9 mouse cellular contexts compared by ENCODE assay signal in genomic region chr1:39749664-39750063, GRCm38 (mm10). TPM values are rescaled to one million over a fixed set of nuclear protein-coding genes. Genes with fewer than 3 reads are reported as not detected.
DNase-seq lines count a peak whose midpoint lies in the region; ATAC-seq and TF ChIP-seq lines count a peak whose summit lies in the region.
"Had no signal": no experiment of that assay in that cellular context is flagged by ENCODE, and none has a peak within 500 bp of the region (broad histone marks: within the 10 kb centered on the region; RNA-seq: fewer than 3 reads in every experiment).

No protein-coding gene starts in this region.

- DNase-seq in lung, embryonic 14.5 days, result peak; percentile 73
- DNase-seq in lung, adult 18-20 months, result no peak
- DNase-seq in forebrain, postnatal 0 days, result peak; percentile 28
- peak; percentile 82 for DNase-seq in lung, postnatal 10 days
- DNase-seq in thymus, postnatal 10 days (ENCODE audit: low spot score in 2 of 2), result peak; percentile 61 to 67
- no peak for DNase-seq in cerebellum, adult 11-12 months
- DNase-seq in layer of hippocampus, postnatal 10 days (ENCODE audit: low spot score in 2 of 2), result no peak
- DNase-seq in left cerebral cortex, postnatal 14 days (ENCODE audit: low spot score in 2 of 2), result no peak

- no peaks in the 10 kb centered on the region for H3K9me3 ChIP-seq in lung, embryonic 14.5 days (ENCODE audit: low read depth, low read length)
- no peaks in the 10 kb centered on the region for H3K9me3 ChIP-seq in forebrain, postnatal 0 days (ENCODE audit: low read length)

- H3K36me3 ChIP-seq in lung, embryonic 14.5 days (ENCODE audit: insufficient read depth), result no peaks in the 10 kb centered on the region
- no peaks in the 10 kb centered on the region for H3K36me3 ChIP-seq in forebrain, postnatal 0 days (ENCODE audit: insufficient read depth)

- no peak overlapping the region for H3K4me3 ChIP-seq in lung, embryonic 14.5 days (ENCODE audit: low read depth, low read length)
- no peak overlapping the region for H3K4me3 ChIP-seq in forebrain, postnatal 0 days (ENCODE audit: low read depth, low read length)

- intact Hi-C loops in left cerebral cortex, postnatal 14 days (cut with DNase I), result no loop called here

- H3K9ac ChIP-seq in lung, embryonic 14.5 days, result no peak overlapping the region
- no peak overlapping the region for H3K9ac ChIP-seq in forebrain, postnatal 0 days

- TF ChIP-seq CTCF in lung, embryonic 14.5 days (IDR thresholded peaks at IDR 0.05; ENCODE audit: low read depth), result no peak
- TF ChIP-seq CTCF in forebrain, postnatal 0 days (IDR thresholded peaks at IDR 0.05; ENCODE audit: low read depth), result no peak

- 14% methylated on average over 3 of the region's 3 CpGs for WGBS in lung, embryonic 14.5 days
- WGBS in forebrain, postnatal 0 days, result 23% methylated on average over 3 of the region's 3 CpGs

- H3K4me2 ChIP-seq in lung, embryonic 14.5 days, result no peak overlapping the region
- H3K4me2 ChIP-seq in forebrain, postnatal 0 days (ENCODE audit: low read depth), result no peak overlapping the region

- ATAC-seq in lung, embryonic 14.5 days (ENCODE audit: insufficient read depth), result peak; percentile 76; the same call in 1 of the 2 replicates
- peak; percentile 84 for ATAC-seq in forebrain, postnatal 0 days

- no peaks in the 10 kb centered on the region for H3K27me3 ChIP-seq in lung, embryonic 14.5 days (ENCODE audit: insufficient read depth, low read length)
- H3K27me3 ChIP-seq in forebrain, postnatal 0 days (ENCODE audit: insufficient read depth, low read length), result no peaks in the 10 kb centered on the region

- H3K27ac ChIP-seq in lung, embryonic 14.5 days (ENCODE audit: low read depth), result peak overlapping the region; percentile 70
- no peak overlapping the region; the same call in 1 of the 2 replicates for H3K27ac ChIP-seq in forebrain, postnatal 0 days (ENCODE audit: low read depth, low read length)

- peaks cover 11% of the 10 kb centered on the region for H3K4me1 ChIP-seq in lung, embryonic 14.5 days (ENCODE audit: insufficient read depth)
- 0 out of 2 replicates have a peak, but pooled peaks cover 1% of the 10 kb centered on the region for H3K4me1 ChIP-seq in forebrain, postnatal 0 days (ENCODE audit: insufficient read depth)

RNA-seq across cellular contexts. Expression of gene Rfx8, which starts 28.9 kb away (rescaled TPM):
- 0.24 and 0.27 TPM in 2 replicates for polyA plus RNA-seq in lung, embryonic 14.5 days (2014; fragmentation: Nextera tagmentation; extraction: Ambion mirVana)
- 0.52 TPM in 1 of 2 replicates, not detected in the other for total RNA-seq in forebrain, postnatal 0 days (2014; rRNA removed)
- 0.22 and 0.34 TPM in 2 replicates for polyA plus RNA-seq in forebrain, postnatal 0 days (2015; fragmentation: Nextera tagmentation; extraction: Ambion mirVana)
- total RNA-seq in layer of hippocampus, postnatal 10 days (2021), result under 1 TPM in 1 of 2 experiments, not detected in 1; 0.31 TPM
- total RNA-seq in left cerebral cortex, postnatal 14 days (2021), result under 1 TPM; 0.21 to 0.35 TPM

RNA-seq across cellular contexts. Expression of gene Gm3646, which starts 55.5 kb away (rescaled TPM):
- polyA plus RNA-seq in lung, embryonic 14.5 days (2014; fragmentation: Nextera tagmentation; extraction: Ambion mirVana), result not detected in 2 replicates
- not detected in 2 replicates for total RNA-seq in forebrain, postnatal 0 days (2014; rRNA removed)
- not detected in 2 replicates for polyA plus RNA-seq in forebrain, postnatal 0 days (2015; fragmentation: Nextera tagmentation; extraction: Ambion mirVana)
- not detected for total RNA-seq in layer of hippocampus, postnatal 10 days (2021)
- total RNA-seq in left cerebral cortex, postnatal 14 days (2021), result not detected
- total RNA-seq: hematopoietic stem cell, adult 5-6 weeks had no signal

Comparison
In these comparisons a context has a peak if more than half of its experiments do, and no peak if none do; other contexts are left out.
1. DNase-seq: peak in lung, embryonic 14.5 days (single experiment), forebrain, postnatal 0 days (single experiment), lung, postnatal 10 days (single experiment) and thymus, postnatal 10 days (2 of 2); none in lung, adult 18-20 months (0 of 2), cerebellum, adult 11-12 months (single experiment), layer of hippocampus, postnatal 10 days (0 of 2) and left cerebral cortex, postnatal 14 days (0 of 2).